Comparison of ENCODE assay signal across 9 mouse cellular contexts in the genomic region with DNA sequence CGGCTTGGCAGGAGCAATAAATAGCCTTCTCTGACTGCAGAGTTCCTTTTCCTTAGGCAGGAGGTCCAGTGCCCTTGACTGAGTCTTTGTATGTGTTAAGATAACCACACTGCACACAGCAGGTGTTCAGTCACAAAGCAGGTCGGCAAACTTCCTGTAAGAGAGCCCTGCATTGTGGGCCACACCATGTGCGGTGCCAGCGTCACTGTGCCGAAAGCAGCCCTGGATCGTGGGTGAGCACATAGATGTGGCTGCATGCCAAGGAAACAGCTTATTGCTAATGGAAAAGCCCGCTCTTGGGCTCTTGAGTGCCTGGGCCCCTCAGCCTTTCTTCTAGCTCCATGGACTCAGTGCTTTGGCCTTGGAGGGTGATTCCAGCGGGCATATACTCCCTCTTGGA. TPM values are rescaled to one million over a fixed set of nuclear protein-coding genes. Genes with fewer than 3 reads are reported as not detected.
A peak's percentile ranks its signal among the peaks of the same experiment; 100 is the strongest.
DNase-seq lines count a peak whose midpoint lies in the region; ATAC-seq and TF ChIP-seq lines count a peak whose summit lies in the region.
"Had no signal": no experiment of that assay in that cellular context is flagged by ENCODE, and none has a peak within 500 bp of the region (broad histone marks: within the 10 kb centered on the region; RNA-seq: fewer than 3 reads in every experiment).

No protein-coding gene starts in this region.

- H3K4me1 ChIP-seq in heart, embryonic 15.5 days (replicated peaks): peaks cover 18% of the 10 kb centered on the region
- H3K4me1 ChIP-seq in heart, adult 2 months (ENCODE audit: control insufficient read depth, insufficient read depth, low read length): no peaks in the 10 kb centered on the region
- no peaks in the 10 kb centered on the region for H3K4me1 ChIP-seq in intestine, postnatal 0 days (replicated peaks; ENCODE audit: control insufficient read depth, insufficient read depth, low read length)

- intact Hi-C loops in heart, adult 2 months (cut with DNase I): no loop called here

- H3K9me3 ChIP-seq in heart, embryonic 15.5 days (replicated peaks): no peaks in the 10 kb centered on the region
- no peaks in the 10 kb centered on the region for H3K9me3 ChIP-seq in intestine, postnatal 0 days (ENCODE audit: control insufficient read depth)

- TF ChIP-seq CTCF in heart, adult 2 months (IDR thresholded peaks at IDR 0.05): no peak
- TF ChIP-seq CTCF in brain, embryonic 14.5 days (IDR thresholded peaks at IDR 0.05; ENCODE audit: borderline replicate concordance, extremely low read depth, insufficient read depth, insufficient read length): no peak
- TF ChIP-seq CTCF in intestine, postnatal 0 days (IDR thresholded peaks at IDR 0.05; ENCODE audit: low read depth): no peak

- ATAC-seq in heart, embryonic 15.5 days (replicated peaks; ENCODE audit: insufficient number of reproducible peaks, insufficient read depth, low FRiP score, low read depth): peak; percentile 44; the same call in 1 of the 2 replicates
- ATAC-seq in intestine, postnatal 0 days: peak; percentile 59
- peak; percentile 59 for ATAC-seq in megakaryocyte progenitor cell, adult 5-6 weeks (replicated peaks; ENCODE audit: poor library complexity)

- H3K4me3 ChIP-seq in heart, embryonic 15.5 days: no peak overlapping the region
- no peak overlapping the region for H3K4me3 ChIP-seq in heart, adult 2 months
- no peak overlapping the region for H3K4me3 ChIP-seq in intestine, postnatal 0 days (ENCODE audit: low read depth, low read length)

- WGBS in heart, embryonic 15.5 days: 32% methylated on average over 8 of the region's 8 CpGs
- WGBS in heart, adult 2 months: 49% methylated on average over 8 of the region's 8 CpGs
- WGBS in intestine, postnatal 0 days: 52% methylated on average over 8 of the region's 8 CpGs

- no peak overlapping the region for H3K4me2 ChIP-seq in heart, embryonic 15.5 days
- H3K4me2 ChIP-seq in intestine, postnatal 0 days (replicated peaks; ENCODE audit: low read depth): no peak overlapping the region

- no peak for TF ChIP-seq POLR2A in heart, adult 2 months (IDR thresholded peaks at IDR 0.05; ENCODE audit: insufficient read depth, low read depth, low read length)
- no peak for TF ChIP-seq POLR2A in brain, embryonic 14.5 days (IDR thresholded peaks at IDR 0.05; ENCODE audit: borderline replicate concordance, extremely low read depth, insufficient read depth, insufficient read length, poor library complexity, severe bottlenecking)

- no peak for DNase-seq in heart, adult 2 months
- peak; percentile 86 for DNase-seq in brain, embryonic 14.5 days (ENCODE audit: low read depth)
- DNase-seq in B cell, adult 2 months: no peak
- no peak for DNase-seq in spleen, postnatal 14 days (ENCODE audit: low spot score in 2 of 2)
- DNase-seq in urinary bladder, postnatal 25 days (ENCODE audit: low spot score): no peak

- H3K27ac ChIP-seq in heart, embryonic 15.5 days: peak overlapping the region; percentile 32; the same call in 1 of the 2 replicates
- H3K27ac ChIP-seq in heart, adult 2 months: no peak overlapping the region
- H3K27ac ChIP-seq in intestine, postnatal 0 days (ENCODE audit: low read depth, low read length): no peak overlapping the region
- H3K27ac ChIP-seq: liver, embryonic 14.5 days had no signal

- H3K27me3 ChIP-seq in heart, embryonic 15.5 days: peaks cover 22% of the 10 kb centered on the region
- no peaks in the 10 kb centered on the region for H3K27me3 ChIP-seq in heart, adult 2 months (ENCODE audit: control insufficient read depth, insufficient read depth, low read length)
- no peaks in the 10 kb centered on the region for H3K27me3 ChIP-seq in intestine, postnatal 0 days (replicated peaks; ENCODE audit: control insufficient read depth, insufficient read depth, low read length)

- no peaks in the 10 kb centered on the region for H3K36me3 ChIP-seq in heart, embryonic 15.5 days
- H3K36me3 ChIP-seq in heart, adult 2 months (ENCODE audit: control insufficient read depth, insufficient read depth, low read length): no peaks in the 10 kb centered on the region
- H3K36me3 ChIP-seq in intestine, postnatal 0 days (ENCODE audit: control insufficient read depth, insufficient read depth): no peaks in the 10 kb centered on the region

- no peak for TF ChIP-seq EP300 in heart, adult 2 months (IDR thresholded peaks at IDR 0.05; ENCODE audit: insufficient read depth, low read depth, low read length)

- no peak overlapping the region for H3K9ac ChIP-seq in heart, embryonic 15.5 days
- H3K9ac ChIP-seq in heart, adult 2 months (ENCODE audit: low read depth, low read length): no peak overlapping the region
- H3K9ac ChIP-seq in intestine, postnatal 0 days (ENCODE audit: low read depth, low read length): no peak overlapping the region
- H3K9ac ChIP-seq: liver, embryonic 14.5 days had no signal

- H3K79me2 ChIP-seq in heart, adult 2 months (replicated peaks; ENCODE audit: control insufficient read depth, insufficient read depth, low read length): no peaks in the 10 kb centered on the region

RNA-seq across cellular contexts. Expression of a gene that starts 16.8 kb away (rescaled TPM):
- polyA plus RNA-seq in heart, embryonic 15.5 days (2015; fragmentation: Nextera tagmentation; extraction: Ambion mirVana): 0.60 and 1.2 TPM in 2 replicates
- total RNA-seq in heart, adult 2 months (2021): 1 to 10 TPM; 2.3 to 9.8 TPM
- polyA plus RNA-seq in heart, adult 2 months (2012; rRNA removed): 31.9 and 57.8 TPM in 2 replicates
- polyA plus RNA-seq in brain, embryonic 14.5 days (2012; rRNA removed): 50.3 and 52.5 TPM in 2 replicates
- 1.6 and 1.9 TPM in 2 replicates for polyA plus RNA-seq in intestine, postnatal 0 days (2015; fragmentation: Nextera tagmentation; extraction: Ambion mirVana)
- total RNA-seq in megakaryocyte progenitor cell, adult 5-6 weeks (2015): 6.0 and 8.3 TPM in 2 replicates
- total RNA-seq in megakaryocyte progenitor cell, adult 5-6 weeks (2017): 2.2 and 2.3 TPM in 2 replicates

RNA-seq across cellular contexts. Expression of a gene that starts 54.2 kb away (rescaled TPM):
- 5.8 and 7.4 TPM in 2 replicates for polyA plus RNA-seq in heart, embryonic 15.5 days (2015; fragmentation: Nextera tagmentation; extraction: Ambion mirVana)
- total RNA-seq in heart, adult 2 months (2021): 10 to 100 TPM; 18.8 to 23.4 TPM
- 46.7 and 57.9 TPM in 2 replicates for polyA plus RNA-seq in heart, adult 2 months (2012; rRNA removed)
- 6.5 and 8.0 TPM in 2 replicates for polyA plus RNA-seq in brain, embryonic 14.5 days (2012; rRNA removed)
- 23.2 and 40.9 TPM in 2 replicates for polyA plus RNA-seq in intestine, postnatal 0 days (2015; fragmentation: Nextera tagmentation; extraction: Ambion mirVana)
- total RNA-seq in megakaryocyte progenitor cell, adult 5-6 weeks (2015): 10.9 and 16.8 TPM in 2 replicates
- total RNA-seq in megakaryocyte progenitor cell, adult 5-6 weeks (2017): 60.3 and 64.2 TPM in 2 replicates

Comparison
In these comparisons a context has a peak if more than half of its experiments do, and no peak if none do; other contexts are left out.
1. RNA of a gene that starts 16.8 kb away (polyA plus RNA-seq): 50.3 to 52.5 TPM in brain, embryonic 14.5 days and 31.9 to 57.8 TPM in heart, adult 2 months; 1.6 to 1.9 TPM in intestine, postnatal 0 days and 0.60 to 1.2 TPM in heart, embryonic 15.5 days; every median in the first group is over 10 times any median in the second.
2. Peak in every context shown above with its lines, with median percentiles within 50 percentile points of each other: ATAC-seq.